Mouse (Mus musculus) lung, embryonic 16.5 days (tissue): ENCODE measurements around the gene Spink2. TPM values are rescaled to one million over a fixed set of nuclear protein-coding genes. Genes with fewer than 3 reads are reported as not detected.
"Not testable (repeated sequence)": the region's sequence is repeated elsewhere in the genome, so short reads cannot be mapped to it uniquely, and the experiment has no call there.

Experiments
- ATAC-seq: fragments of 200-750 bp; cut with Nextera tagmentation; 2 replicates; pipeline ENCODE4 v1.8.0; 2017; ENCODE audit warnings: low read depth, mild to moderate bottlenecking, moderate library complexity
- H3K27ac ChIP-seq: fragments of 300-500 bp; sonication (generic); 2 replicates; pipeline ENCODE4 v1.5.1; 2014; ENCODE audit warnings: mild to moderate bottlenecking, control low read depth, low read length
- H3K27me3 ChIP-seq: fragments of 300-500 bp; sonication (generic); 2 replicates; pipeline ENCODE4 v1.6.1; 2014; ENCODE audit warnings: low read depth, low read length, mixed read lengths; ENCODE audit not compliant: control insufficient read depth, insufficient read depth
- H3K36me3 ChIP-seq: fragments of 300-500 bp; sonication (generic); 2 replicates; pipeline ENCODE4 v1.6.1; 2014; ENCODE audit warnings: low read length; ENCODE audit not compliant: control insufficient read depth, insufficient read depth
- H3K4me1 ChIP-seq: fragments of 300-500 bp; sonication (generic); replicated peaks from 2 replicates; pipeline ENCODE4 v1.6.1; 2014; ENCODE audit warnings: low read length, mixed read lengths; ENCODE audit not compliant: control insufficient read depth, insufficient read depth
- H3K4me2 ChIP-seq: fragments of 300-500 bp; sonication (generic); 2 replicates; pipeline ENCODE4 v1.6.1; 2014; ENCODE audit warnings: low read depth, low read length, control low read depth
- H3K4me3 ChIP-seq: fragments of 300-500 bp; sonication (generic); 2 replicates; pipeline ENCODE4 v1.5.1; 2014; ENCODE audit warnings: mild to moderate bottlenecking, low read length, control low read depth
- H3K9ac ChIP-seq: fragments of 300-500 bp; sonication (generic); 2 replicates; pipeline ENCODE4 v1.6.1; 2014; ENCODE audit warnings: low read length, control low read depth
- H3K9me3 ChIP-seq: fragments of 300-500 bp; sonication (generic); 2 replicates; pipeline ENCODE4 v1.6.1; 2016; ENCODE audit warnings: low read length; ENCODE audit not compliant: control insufficient read depth
- WGBS: fragments of 180-500 bp; shearing (Covaris S2); extraction: QIAGEN DNeasy Blood & Tissue Kit; methylation state at CpG from one replicate; pipeline ENCODE4 v1.1.7; 2014; 5-methylcytosine and 5-hydroxymethylcytosine counted together
- polyA plus RNA-seq: library from polyadenylated mRNA; unstranded; fragments of >200 nt; fragmentation: Nextera tagmentation; extraction: Ambion mirVana; gene quantifications from 2 replicates; pipeline ENCODE4 v1.2.1, GENCODE M21; 2015

The Spink2 gene
- polyA plus RNA-seq, 1 experiment from 2014 or later = 2.7 TPM

DNA sequence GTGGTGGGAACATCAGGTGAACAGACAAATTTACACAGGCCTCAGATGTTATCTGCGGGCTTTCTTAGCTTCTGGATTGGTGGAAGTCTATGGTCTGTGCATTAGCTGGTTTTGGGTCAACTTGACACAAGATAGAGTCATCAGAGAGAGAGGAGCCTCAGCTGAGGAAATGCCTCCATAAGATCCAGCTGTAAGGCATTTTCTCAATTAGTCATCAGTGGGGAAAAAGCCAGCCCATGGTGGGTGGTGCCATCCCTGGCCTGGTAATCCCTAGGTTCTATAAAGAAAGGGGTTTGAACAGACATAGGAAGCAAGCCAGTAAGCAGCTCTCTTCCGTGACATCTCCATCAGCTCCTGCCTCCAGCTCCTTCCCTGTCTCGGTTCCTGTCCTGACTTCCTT, 25.9 kb downstream of the Spink2 start:
- no peak overlapping the region for H3K4me2 ChIP-seq
- H3K4me1 ChIP-seq = no peaks in the 10 kb centered on the region
- H3K27me3 ChIP-seq = no peaks in the 10 kb centered on the region
- WGBS = 87% methylated on average over 3 of the region's 3 CpGs
- H3K27ac ChIP-seq = no peak overlapping the region
- H3K36me3 ChIP-seq = no peaks in the 10 kb centered on the region
- H3K4me3 ChIP-seq = no peak overlapping the region
- no peak for ATAC-seq
- no peak overlapping the region for H3K9ac ChIP-seq
- no peaks in the 10 kb centered on the region; the same call in 1 of the 2 replicates for H3K9me3 ChIP-seq

DNA sequence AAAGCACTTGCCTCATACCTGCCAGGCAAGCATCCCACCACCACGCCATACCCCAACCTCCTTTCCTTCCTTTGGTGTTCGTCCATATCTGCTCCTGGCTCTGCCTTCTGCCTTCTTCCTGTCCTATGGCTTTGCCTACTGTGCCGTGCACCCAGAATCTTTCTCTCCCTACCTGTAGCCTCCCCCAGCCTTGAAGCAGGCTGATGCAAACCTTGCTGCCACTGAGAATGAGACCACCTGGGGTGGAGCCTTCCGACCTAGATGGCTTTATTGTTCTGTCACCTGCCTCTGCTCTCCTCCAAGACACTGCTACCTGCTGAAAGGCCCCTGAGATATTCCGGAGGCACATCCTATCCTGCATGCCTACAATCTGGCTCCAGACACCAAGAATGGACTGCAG, 27.4 kb downstream of the Spink2 start:
- 59% methylated on average over 5 of the region's 5 CpGs for WGBS
- ATAC-seq, H3K27ac ChIP-seq, H3K27me3 ChIP-seq, H3K36me3 ChIP-seq, H3K4me3 ChIP-seq, H3K4me1 ChIP-seq, H3K9me3 ChIP-seq, H3K9ac ChIP-seq, H3K4me2 ChIP-seq: not testable (repeated sequence)

DNA sequence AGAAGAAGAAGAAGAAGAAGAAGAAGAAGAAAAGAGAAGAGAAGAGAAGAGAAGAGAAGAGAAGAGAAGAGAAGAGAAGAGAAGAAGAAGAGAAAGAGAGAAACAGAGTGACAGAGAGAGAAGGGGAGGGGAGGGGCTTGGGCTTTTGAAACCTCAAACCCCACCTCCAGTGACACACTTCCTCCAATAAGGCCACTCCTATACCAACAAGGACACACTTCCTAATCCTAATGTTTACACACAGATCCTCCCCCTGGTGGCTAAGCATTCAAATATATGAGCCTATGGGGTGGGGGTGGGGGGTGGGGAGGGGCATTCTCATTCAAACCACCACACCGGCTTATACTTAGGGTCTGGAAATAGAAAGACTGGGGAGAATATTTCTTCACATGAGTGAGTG, 27.9 kb downstream of the Spink2 start:
- Histone ChIP-seq H3K36me3 (no peaks in the 10 kb centered on the region), H3K4me3 (no peak overlapping the region), H3K4me2 (no peak overlapping the region), H3K9me3 (no peaks in the 10 kb centered on the region), H3K27ac (no peak overlapping the region), H3K27me3 (no peaks in the 10 kb centered on the region), H3K4me1 (no peaks in the 10 kb centered on the region), H3K9ac (no peak overlapping the region)
- 44% methylated on average over 1 of the region's 1 CpGs for WGBS
- ATAC-seq = no peak; the same call in 1 of the 2 replicates

DNA sequence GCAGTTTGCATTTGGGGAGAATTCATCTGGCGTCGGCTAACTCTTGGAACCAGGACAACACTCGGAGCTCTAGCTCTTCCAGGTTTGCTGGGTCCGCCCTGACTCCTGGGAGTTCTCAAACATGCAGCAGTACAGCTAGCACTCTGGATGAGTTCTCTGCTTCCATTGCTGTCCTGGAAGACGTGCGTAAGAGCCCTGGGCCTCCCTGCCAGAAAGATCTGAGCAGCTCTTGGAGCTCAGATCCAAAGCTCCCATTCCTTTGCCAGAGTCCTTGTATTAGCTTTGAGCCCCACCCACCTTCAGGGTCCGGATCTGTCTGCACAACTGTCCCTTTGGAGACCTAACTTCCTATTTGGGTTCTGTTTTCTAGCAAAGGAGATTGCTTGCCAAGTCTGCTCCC, 29.8 kb downstream of the Spink2 start:
- 66% methylated on average over 7 of the region's 7 CpGs for WGBS
- H3K27me3 ChIP-seq = no peaks in the 10 kb centered on the region
- no peak for ATAC-seq

DNA sequence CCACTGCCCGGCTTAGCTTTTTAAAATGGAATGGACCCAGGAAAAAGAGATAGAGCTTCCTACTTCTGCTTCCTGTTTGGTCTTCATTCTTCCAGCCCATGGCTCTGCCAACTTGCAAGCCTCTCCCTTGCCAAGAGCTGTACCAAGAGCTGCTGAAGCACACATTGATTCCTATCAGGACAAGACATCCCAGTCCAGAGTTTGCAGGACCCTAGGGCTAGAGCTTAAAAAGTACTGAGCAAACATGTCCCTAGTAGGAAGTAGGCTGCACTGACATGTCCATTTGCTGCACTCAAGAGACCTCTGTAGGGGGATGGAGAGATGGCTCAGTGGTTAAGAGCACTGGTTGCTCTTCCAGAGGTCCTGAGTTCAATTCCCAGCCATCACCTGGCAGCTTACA, 32.3 kb downstream of the Spink2 start:
- no peaks in the 10 kb centered on the region for H3K36me3 ChIP-seq
- no peak overlapping the region for H3K27ac ChIP-seq
- WGBS = 88% methylated on average over 1 of the region's 1 CpGs

More for the DNA sequence above, 29.8 kb downstream of the Spink2 start:
- Histone ChIP-seq H3K4me2 (no peak overlapping the region), H3K4me1 (no peaks in the 10 kb centered on the region), H3K4me3 (no peak overlapping the region), H3K9me3 (no peaks in the 10 kb centered on the region), H3K9ac (no peak overlapping the region), H3K36me3 (no peaks in the 10 kb centered on the region), H3K27ac (no peak overlapping the region)

DNA sequence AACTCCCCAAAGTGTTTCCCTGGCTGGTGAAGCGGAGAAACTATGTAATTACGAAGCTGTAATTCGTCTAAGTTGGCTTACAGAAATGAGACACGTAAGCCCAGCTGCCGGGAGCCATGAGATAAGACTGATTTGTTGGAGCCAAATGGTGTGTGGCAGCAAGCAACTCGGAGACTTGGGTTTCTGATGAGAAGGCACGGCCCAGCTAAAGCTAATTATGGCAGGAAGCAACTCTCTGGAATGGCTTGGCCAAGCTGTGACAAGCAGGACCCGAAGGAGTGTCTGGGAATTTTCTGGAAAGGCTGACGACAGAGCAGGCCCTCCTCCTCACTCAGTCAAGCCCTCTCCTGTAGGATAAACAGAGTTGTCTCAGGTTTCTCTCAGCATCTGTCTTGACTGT, 33.3 kb downstream of the Spink2 start:
- WGBS = 33% methylated on average over 9 of the region's 9 CpGs
- H3K27me3 ChIP-seq = no peaks in the 10 kb centered on the region
- H3K27ac ChIP-seq = no peak overlapping the region
- no peaks in the 10 kb centered on the region for H3K4me1 ChIP-seq
- no peak overlapping the region for H3K9ac ChIP-seq
- H3K9me3 ChIP-seq = no peaks in the 10 kb centered on the region
- no peak overlapping the region for H3K4me2 ChIP-seq
- no peak overlapping the region for H3K4me3 ChIP-seq
- 0 out of 2 replicates have a peak, but pooled peaks have one; percentile 43 for ATAC-seq
- no peaks in the 10 kb centered on the region for H3K36me3 ChIP-seq

More for the DNA sequence above, 32.3 kb downstream of the Spink2 start:
- no peak for ATAC-seq
- Histone ChIP-seq H3K4me1 (no peaks in the 10 kb centered on the region), H3K9me3 (no peaks in the 10 kb centered on the region), H3K4me2 (no peak overlapping the region), H3K27me3 (no peaks in the 10 kb centered on the region), H3K4me3 (no peak overlapping the region), H3K9ac (no peak overlapping the region)

DNA sequence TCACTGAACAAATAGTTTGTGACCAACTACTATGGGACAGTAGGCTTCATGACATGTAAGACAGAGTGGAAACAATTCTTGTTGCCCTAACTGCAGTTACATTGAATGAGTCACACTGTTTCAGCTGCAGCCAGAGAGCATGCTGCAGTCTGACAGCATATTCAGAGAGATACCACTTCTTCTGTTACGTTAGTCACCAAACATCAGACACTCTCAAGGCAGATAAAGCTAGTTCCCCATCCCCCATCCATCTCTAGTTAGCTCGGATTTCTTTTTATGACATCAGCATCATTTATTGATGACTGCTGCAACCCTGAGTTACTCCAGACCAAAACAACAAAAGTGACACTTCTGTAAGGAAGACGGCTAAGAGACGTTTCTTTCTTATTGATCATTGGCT, 36.5 kb downstream of the Spink2 start:
- WGBS = 43% methylated on average over 4 of the region's 4 CpGs
- Histone ChIP-seq H3K27ac (no peak overlapping the region), H3K4me3 (no peak overlapping the region), H3K4me1 (no peaks in the 10 kb centered on the region), H3K36me3 (no peaks in the 10 kb centered on the region), H3K4me2 (no peak overlapping the region), H3K27me3 (no peaks in the 10 kb centered on the region), H3K9me3 (no peaks in the 10 kb centered on the region), H3K9ac (no peak overlapping the region)
- ATAC-seq = no peak

DNA sequence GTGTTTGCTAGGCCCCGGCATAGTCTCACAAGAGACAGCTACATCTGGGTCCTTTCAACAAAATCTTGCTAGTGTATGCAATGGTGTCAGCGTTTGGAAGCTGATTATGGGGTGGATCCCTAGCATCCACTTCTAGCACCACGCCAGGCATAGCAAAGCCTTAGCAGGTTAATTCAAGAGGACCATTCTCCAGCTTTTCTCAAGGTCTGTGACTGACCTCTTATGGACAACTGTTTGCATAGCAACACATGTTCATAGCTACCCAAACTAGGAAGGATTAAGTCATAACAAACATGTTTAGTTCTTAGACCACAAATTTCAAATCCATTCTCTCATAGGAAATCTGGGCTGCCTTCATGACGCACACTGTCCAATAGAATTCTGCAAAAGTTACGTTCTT, 40.7 kb downstream of the Spink2 start:
- H3K9me3 ChIP-seq = no peaks in the 10 kb centered on the region
- WGBS = 55% methylated on average over 4 of the region's 5 CpGs
- H3K4me2 ChIP-seq = no peak overlapping the region
- no peak overlapping the region for H3K4me3 ChIP-seq
- ATAC-seq = peak; percentile 76; the same call in 1 of the 2 replicates
- no peaks in the 10 kb centered on the region for H3K36me3 ChIP-seq
- H3K27ac ChIP-seq = no peak overlapping the region
- H3K4me1 ChIP-seq = peaks cover 2% of the 10 kb centered on the region; the same call in 1 of the 2 replicates
- H3K9ac ChIP-seq = no peak overlapping the region
- no peaks in the 10 kb centered on the region for H3K27me3 ChIP-seq

DNA sequence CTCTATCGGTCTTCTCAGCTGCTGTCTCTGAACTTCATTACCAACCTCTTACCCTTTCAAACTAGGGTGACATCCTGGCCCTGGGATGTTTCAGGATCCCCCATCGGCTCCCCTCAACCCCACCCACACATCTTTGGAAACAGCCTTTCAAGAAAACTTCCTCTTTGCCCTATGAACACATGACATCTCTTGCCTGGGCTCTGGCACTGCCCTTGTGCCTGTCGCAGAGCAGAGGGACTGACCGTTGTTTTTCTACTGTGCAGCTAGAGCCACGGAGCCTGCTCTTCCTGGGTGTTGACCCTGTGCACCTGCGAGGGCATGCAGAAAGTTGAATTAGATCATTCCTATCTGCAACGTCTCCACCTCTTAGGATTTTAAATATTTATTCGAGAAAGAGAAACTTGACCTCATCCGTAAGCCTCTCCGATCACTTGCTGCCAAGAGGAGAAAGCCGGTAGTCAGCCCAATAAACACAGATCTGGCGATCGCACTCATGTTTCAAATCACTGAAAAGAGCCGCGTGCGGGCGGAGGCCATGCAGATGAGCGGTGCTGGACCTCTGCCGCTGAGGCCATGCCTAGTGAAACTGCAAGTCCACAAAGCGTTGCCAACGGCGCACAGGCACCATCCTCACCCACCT, 43.8 kb downstream of the Spink2 start:
- Histone ChIP-seq H3K4me2 (no peak overlapping the region), H3K4me1 (peaks cover 6% of the 10 kb centered on the region; the same call in 1 of the 2 replicates), H3K9ac (no peak overlapping the region), H3K27ac (no peak overlapping the region), H3K9me3 (no peaks in the 10 kb centered on the region), H3K36me3 (no peaks in the 10 kb centered on the region), H3K27me3 (no peaks in the 10 kb centered on the region), H3K4me3 (no peak overlapping the region)
- 55% methylated on average over 22 of the region's 22 CpGs for WGBS
- ATAC-seq = no peak
